Mouse (Mus musculus) layer of hippocampus, postnatal 36 days (tissue): Measurements from ENCODE around the gene Tcte2. TPM values are rescaled to one million over a fixed set of nuclear protein-coding genes. Genes with fewer than 3 reads are reported as not detected.
"Not testable (repeated sequence)": the region's sequence is repeated elsewhere in the genome, so short reads cannot be mapped to it uniquely, and the experiment has no call there.

Experiments used
- DNase-seq, 2 experiments: peaks; one replicate each; pipeline ENCODE4 v3.0.0; 2022
- total RNA-seq, 2 experiments: library from RNA; stranded (reverse); gene quantifications; 2 replicates each; pipeline ENCODE4 v1.2.3; 2021

The Tcte2 gene
- total RNA-seq: 10 to 100 TPM; 19.1 to 21.4 TPM

DNA sequence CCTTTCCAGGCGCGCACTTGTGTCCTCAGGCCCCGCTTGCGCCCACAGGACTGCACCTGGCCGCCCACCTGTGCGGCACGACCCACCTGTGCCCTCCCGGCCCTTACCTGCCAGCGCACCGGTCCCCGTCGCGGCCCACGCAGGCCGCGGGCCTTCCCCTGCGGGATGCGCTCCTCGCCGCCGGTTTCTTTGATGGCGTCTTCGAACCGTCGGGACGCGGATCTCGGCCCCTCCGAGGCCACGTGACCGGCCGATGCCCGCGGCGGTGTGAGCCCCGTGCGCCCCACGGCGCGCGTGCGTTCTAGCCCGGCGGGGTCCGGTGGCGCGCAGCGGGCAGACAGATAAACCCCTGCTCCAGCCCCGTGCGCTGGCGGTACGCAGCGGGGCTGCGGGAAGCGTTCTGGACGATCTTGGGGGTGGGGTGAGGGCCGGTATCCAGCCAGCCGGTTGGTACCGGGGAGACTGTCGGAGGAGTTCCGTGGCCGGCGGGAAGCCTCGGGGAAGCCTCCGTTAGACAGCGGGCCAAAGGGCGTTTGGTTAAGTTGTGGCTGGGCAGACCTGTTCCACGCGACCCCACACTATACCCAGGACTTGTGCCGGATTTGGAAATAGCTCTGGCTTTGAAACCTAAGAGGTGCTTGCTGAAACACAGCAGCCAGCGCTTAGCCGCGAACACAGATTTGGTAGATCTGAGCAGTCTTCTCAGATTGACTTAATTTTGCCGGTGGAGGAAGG lies at the start of gene Tcte2:
TSS of gene Tcte2 (minus strand) at position 647 of the 735 bp plus-strand sequence.
- peak; percentile 47 to 50 for DNase-seq

DNA sequence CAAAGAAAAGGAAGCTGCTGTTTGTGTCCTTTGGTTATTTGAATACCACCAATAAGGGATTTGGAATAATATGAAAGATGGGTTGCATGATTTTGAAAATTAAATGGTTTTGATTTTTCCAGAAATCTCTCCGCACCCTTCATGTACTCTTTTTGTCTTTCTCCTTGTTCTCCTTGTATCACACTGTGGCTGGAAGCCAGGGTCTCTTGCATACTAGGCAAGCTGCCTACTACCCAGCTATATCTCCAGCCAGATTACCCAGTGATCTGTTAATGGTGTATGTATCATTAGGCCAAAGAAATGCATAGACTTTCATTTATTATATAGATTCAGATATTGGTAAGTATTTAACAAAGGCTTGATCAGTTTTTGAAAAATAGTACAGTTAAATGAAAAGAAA lies 44.4 kb upstream of the Tcte2 start:
- no peak for DNase-seq

DNA sequence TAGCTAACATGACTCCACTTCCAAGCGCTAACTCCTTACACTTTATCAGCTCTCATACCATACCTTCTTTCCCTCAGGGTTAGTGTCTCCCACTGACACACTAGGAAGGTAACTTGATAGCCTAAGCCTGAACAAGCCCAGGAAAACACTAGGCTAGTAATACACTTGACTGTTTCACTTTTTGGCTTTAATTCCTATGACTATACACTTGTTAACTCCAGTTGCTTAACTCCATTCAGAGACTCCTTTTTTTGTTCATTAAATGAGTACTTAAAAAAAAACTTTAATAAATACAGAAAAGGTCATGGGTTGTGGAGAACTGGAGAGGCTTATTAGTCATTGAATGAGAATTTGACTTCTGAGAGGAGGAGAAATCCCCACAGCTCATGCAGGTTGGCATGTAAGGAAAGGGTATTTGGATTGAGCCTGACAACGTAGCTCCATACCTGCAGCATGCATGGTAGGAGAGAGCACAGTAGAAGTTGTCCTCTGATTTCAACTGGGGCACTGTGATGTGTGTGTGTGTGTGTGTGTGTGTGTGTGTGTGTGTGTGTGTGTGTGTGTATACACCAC lies 41.3 kb upstream of the Tcte2 start:
- no peak for DNase-seq

DNA sequence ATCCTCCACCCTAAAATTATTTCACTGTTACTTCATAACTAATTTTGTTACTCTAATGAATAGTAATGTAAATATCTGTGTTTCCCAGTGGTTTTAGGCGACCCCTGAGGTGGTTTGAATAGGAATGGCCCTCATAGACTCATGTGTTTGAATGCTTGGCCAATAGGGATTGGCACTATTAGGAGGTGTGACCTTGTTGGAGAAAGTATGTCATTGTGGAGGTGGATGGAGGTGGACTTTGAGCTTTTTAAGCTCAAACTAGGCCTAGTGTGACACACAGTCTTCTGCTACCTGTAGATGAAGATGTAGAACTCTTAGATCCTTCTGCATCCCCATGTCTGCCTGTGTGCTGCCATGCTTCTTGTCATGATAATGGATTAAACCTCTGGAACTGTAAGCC lies 36.1 kb upstream of the Tcte2 start:
- DNase-seq: no peak

DNA sequence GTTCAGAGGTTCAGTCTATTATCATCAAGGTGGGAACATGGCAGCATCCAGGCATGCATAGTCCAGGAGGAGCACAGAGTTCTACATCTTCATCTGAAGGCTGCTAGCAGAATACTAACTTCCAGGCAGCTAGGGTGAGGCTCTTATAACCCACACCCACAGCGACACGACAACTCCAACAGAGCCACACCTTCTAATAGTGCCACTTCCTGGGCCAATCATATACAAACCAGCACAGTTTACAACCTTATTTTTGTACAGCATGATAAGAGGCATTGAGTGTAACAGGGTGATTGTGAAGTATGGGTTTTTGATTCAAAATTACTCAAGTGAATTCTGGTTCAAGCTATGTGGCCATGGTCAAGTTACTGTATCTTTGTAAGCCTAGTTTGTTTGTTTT lies 28.4 kb upstream of the Tcte2 start:
- not testable (repeated sequence) for DNase-seq

DNA sequence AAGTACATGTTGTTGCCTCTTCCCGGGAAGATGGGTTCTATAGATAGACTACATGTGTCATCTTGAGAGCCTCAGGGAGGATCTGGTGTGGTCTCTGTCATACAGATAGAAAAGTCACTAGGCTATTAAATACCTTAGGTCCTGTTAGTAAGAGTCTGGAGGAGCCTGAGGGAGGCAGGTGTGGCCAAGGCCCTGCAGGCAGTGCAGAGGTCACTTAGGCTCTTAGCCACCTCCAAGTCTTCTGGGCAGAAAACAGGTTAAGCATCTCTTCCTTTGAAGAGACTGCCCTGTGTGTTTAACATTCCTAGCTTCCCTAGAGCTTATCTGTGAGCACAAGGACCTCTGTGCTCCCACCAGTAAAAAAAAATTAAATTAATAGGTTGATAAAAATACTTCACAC lies 21.8 kb upstream of the Tcte2 start:
- DNase-seq: no peak

DNA sequence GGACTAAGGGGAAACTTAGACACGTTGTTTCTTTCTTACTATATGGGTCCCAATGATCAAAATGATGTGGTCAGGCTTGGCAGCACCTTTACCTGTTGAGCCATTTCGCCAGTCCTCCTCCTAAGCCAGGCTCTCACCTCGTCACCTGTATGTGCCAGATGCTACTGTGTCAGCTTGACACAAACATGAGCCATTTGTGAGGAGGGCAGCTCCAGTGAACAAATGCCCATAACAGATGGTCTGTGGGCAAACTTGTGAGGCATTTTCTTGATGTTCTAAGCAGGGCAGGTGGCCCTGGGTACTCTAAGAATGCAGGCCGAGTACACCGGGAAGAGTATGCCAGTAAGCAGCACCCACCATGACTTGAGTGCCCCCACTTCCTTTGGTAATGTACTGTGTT lies 20.3 kb upstream of the Tcte2 start:
- DNase-seq: no peak

DNA sequence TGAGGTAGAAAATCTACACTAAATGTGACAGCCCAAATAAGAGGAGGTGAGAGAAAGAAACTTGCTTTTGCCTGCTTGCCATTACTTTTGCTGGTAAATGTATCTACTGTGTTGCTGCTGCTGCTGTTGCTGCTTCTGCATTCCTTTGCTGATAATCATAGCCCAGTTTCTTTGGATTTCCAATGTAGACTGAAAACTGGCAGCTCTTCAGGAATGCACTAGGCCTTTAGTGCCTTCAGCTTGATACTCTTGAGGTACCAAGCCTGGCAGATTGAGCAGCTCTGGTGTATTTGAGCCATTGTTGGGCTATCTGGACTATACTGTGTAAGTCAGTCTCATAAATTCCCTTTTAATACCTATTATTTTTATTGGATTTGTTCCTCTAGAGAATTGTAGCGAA lies 17.2 kb upstream of the Tcte2 start:
- no peak for DNase-seq

DNA sequence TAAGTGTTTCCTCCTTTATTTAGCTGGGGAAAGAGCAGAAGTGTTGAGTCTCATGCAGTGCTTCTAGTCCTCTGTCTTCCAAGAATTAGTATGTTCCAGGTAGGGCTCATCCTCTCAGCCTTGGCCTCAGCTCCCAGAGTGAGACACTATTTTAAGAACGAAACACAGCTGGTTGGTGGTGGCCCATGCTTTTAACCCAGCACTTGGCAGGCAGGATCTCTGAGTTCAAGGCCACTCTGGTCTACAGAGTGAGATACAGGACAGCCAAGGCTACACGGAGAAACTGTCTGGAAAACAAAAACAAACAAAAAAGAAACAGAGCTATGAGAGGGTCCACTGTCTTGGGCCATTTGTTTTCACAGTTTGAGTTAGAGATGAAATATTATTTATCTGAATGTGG lies 16.1 kb upstream of the Tcte2 start:
- no peak for DNase-seq

DNA sequence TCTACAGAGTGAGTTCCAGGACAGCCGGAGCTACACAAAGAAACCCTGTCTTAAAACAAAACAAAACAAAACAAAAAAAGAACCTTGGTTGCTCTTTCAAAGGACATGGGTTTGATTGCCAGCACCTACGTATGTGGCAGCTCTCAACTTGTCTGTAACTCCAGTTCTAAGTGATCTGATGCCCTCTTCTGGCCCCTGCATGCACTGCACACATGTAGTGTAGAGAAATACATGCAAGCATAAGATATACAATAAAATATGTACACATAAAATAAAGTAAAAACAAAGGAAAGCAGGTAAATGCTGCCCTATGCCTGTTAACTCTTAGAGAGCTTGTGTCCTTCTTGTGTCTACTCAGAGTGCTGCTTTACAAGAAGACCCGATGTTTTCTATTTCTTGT lies 7.6 kb upstream of the Tcte2 start:
- no peak for DNase-seq

DNA sequence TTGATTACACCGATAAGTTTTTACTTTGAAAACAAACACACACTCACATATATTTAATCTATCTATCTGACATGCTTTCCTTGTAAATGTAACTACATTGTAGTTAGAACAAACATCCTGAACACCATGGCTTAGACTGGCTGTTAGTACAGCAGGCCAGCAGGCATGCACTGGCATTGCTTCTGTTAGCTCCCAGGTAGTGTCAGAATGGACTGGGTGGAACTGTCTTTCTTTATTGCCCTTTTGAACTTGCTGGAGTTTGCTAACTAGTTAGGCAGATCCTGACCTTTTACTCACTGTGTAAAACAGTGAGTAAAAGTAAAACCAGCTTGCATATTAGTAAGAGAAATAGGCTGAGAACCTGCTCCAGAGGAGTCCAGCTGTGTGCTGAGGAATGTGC lies 6.9 kb upstream of the Tcte2 start:
- DNase-seq: no peak

DNA sequence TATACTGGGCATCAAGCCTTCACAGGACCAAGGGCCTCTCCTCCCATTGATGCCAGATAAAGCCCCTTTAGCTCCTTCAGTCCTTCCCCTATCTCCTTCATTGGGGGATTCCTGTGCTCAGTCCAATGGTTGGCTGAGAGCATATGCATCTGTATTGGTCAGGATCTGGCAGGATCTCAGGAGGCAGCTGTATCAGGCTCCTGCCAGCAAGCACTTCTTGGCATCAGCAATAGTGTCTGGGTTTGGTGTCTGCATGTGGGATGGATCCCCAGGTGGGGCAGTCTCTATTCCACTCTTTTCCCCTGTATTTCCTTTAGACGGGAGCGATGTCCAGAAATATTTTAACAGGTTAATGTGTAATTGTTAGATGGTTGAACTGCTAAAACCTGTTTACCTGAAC lies 3.3 kb upstream of the Tcte2 start:
- DNase-seq: not testable (repeated sequence)

DNA sequence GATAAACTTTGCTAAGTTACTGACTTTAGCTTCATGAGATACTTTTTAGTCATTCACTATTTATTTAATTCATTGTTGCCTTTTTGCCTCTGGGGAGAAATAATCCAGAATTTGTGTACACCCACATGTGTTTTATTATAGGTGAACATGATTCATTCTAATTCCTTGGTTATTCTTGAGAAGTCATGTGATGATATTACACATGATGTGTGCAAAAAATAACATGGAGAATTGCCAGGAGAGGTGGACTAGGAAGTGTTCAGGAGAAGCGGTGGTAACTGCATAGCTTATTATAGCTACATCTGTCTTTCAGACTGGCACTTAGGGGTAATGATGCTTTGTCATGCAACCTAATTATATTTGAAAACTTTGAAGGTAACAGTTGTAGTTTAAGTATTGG lies 2.2 kb upstream of the Tcte2 start:
- DNase-seq: no peak

DNA sequence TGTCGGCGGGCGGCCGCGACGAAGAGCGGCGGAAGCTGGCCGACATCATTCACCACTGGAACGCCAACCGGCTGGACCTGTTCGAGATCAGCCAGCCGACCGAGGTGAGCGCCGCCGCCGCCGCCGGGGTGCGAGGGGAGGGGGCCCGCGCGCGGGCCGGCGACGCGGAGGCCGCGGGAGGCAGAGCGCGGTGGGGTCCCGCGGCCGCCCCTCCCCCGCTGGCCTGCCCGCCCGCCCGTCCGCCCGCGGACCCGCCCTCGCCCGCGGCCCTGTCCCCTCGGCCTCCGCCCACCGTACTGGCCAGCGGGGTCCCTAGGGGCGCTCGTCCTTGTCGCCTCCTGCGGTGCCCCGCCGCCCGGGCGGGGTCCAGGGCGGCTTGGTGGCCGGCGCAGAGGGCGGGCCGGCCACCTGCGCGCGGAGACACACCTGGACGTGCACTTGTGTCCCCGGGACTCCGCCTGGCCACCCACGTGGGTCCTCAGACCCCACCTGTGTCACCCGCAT lies 898 bp downstream of the Tcte2 start:
- DNase-seq: no peak

DNA sequence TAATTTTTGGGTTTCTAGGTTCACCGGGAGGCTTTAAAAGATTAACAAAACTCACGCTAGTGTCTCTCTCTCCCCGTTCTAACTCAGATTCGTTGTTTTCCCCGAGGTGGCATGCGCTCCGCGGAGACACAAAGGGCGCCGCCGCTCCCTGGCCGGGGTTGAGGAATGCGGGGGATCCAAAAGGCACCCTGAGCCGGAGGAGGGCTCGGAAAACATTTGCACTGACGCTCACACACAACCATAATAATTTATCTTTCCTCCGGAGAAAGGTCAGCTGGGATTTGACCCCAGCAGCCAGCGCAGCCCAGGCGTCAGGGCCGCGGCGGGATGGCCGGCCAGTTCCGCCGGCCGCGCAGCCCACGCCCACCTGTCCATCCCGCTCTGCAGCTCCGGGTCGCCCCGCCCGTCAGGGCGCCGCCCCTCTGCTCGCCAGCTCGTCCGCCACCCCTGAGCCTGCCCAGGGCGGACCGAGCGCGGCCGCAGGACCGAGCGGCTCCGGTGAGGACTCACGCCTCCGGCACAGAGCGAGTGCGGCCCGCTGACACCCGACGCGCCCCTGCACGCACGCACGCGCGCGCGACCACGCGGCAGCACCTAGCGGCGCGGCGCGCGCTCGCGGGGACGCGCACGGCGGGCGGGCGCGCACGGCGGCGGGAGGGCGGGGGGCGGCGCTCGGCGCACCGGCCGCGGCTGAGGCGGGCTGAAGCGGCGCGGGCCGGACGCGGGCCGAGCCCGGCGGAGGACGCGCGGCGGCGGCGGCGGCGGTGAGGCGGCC lies 1.6 kb downstream of the Tcte2 start, which contains the start of gene Afdn:
TSS of gene Afdn (plus strand) at position 687 of the 775 bp plus-strand sequence.
- DNase-seq: peak; percentile 75 to 76

DNA sequence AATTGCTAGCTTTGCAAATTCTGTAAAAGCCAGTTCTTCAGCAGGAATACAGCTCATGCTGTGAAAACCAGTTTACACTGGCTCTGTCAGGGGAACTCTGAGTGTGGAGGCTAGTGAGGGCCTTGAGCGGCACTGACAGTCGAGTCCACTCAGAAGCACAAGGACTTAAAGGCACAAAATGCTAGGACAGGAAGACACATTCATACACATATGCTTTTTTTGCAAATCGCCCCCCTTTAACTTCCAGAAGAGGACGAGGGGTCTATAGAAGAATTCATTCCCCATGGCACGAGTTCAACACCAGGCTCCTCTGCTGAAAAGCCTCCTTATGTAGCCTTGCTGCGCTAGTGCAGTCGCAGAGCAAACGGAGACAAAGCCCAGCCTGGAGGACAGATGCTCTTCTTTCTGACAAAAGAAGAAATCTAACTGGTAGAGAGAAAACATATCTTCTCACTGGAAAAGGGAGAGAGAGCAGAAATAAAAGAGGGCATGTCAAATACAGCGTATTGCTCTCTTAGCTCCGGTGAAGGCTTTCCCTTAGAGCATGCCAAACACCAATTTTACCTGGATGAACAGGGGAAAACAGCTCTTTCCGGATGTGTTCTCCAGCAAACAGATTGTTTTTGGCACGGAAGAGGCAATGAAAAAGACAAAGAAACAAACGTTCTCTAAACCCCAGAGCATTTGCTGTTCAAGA lies 2.3 kb downstream of the Tcte2 start:
- no peak for DNase-seq

DNA sequence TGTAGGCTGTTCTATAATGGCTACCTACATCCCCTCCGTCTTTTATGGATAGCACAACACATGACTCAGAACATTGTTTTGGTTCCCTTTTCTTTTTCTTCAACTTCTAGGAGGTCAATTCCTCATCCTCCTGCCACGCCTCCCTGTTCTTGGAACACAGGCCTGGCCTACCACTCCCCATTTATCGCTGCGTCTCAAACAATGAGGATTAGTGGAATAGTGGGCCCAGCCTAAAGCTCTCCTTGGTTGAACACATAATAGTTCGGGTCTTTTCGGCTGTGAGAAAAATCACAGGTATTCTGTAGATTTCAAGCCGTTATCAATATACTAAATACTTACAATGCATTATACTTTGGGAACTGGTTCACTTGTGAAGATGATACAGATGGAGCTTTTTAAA lies 3.0 kb downstream of the Tcte2 start:
- no peak for DNase-seq

DNA sequence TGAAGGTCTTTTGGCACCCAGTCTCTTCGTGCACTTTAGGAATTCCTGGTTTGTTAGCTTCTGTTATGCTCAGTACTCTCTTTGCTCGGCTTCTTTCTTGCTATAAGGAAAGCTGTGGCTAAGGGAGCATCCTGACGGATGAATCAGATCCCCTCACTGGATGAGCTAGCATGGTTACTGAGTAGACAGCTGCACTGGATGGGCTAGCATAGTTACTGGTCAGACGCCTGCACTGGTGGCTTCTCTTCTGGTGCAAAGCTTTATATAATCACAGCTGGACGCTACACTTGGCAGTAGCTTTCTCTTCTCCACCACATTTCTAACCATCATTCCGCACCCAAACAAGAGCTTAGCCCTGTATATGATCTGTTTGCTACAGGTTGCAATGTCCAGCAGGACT lies 6.7 kb downstream of the Tcte2 start:
- DNase-seq: no peak

DNA sequence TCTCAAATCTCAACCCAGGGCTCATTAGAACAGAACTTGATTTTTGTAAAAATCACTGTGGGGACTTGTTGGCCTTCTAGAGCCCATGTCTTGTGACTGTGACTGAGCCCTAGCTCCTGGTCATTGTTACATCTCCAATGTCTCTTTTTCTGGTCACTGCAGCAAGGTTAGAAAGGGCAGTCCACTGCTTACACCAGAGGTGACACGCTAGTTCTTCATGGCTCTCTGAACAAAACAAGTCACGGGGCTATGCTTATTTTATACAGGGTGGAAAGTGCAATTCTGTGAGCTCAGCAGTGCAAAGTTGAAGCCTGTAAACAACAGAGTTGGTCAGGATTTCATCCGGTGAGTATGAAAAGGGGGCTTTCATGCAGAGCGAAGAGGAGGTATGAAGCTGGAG lies 7.7 kb downstream of the Tcte2 start:
- no peak for DNase-seq

DNA sequence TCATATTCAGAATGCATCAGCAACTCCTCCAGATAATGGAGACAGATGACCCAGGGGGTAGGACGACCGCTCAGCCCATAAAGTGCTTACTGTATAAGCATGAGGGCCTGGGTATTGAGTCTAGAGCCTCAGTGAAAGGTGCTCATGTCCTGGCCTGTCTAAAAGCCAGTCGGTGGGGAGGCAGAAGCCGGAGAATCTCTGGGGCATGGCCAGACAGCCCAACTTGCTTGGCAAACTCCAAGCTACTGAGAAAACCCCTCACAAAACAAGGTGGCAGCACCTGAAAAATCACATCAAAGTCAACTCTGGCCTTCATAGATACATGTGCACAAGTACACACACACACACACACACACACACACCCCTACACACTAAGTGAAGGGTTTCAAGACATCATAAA lies 12.6 kb downstream of the Tcte2 start:
- DNase-seq: no peak

DNA sequence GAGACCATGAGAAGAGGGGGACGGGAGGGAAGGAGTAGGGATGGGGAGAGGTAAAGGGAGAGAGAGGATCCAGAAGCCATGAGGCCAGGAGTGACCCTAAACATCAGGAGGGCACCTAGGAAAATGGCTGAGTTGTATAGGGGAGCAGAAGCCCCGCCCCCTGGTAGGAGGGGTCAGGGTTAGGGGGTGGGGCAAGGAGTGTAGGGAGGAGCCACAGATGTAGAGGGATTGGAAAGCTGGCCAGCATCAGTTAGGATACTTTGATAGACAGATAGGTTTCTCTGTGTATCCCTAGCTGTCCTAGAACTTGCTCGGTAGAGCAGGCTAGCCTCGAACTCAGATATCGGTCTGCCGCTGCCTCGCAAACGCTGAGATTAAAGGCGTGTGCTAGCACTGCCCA lies 13.9 kb downstream of the Tcte2 start:
- no peak for DNase-seq

DNA sequence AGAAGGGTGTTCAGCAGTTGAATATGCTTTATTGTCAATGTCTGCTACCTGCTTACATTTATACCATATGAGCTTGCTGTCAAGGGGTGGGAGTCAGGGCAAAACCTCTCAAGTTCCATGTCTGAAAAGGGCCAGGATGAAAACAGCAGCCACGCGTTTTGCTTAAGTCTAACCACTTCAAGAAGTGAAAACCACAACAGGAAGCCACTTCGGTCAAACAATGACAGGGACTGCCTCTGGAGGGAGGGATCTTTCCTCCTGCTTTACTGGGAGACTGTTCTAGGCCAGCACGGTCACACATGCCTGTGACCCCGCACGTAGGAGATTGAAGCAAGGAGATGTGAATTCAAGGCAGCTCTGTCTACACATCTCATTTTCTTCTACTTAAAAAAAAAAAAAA lies 15.3 kb downstream of the Tcte2 start:
- DNase-seq: no peak

DNA sequence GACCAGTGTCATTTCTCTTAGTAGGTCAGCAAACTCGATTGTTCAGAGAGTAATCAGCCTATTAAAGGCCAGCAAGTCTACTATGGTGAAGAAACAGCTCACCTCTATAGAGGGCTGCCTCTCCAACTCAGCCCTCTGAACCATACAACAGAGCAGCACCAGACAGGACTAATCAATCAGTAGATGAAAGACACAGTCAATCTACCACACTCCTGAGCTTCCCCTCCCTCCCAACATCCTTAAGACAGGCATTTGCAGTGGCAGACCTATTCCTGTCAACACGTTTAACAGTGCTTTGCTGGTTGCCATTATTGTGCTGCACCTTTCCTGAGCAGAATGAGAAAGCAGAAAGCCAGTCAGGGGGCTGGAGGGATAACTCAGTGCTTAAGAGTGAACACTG lies 16.3 kb downstream of the Tcte2 start:
- no peak for DNase-seq
